Mouse (Mus musculus): ENCODE results near the gene Nckap5. TPM values are rescaled to one million over a fixed set of nuclear protein-coding genes. Genes with fewer than 3 reads are reported as not detected.
A peak's percentile ranks its signal among the peaks of the same experiment; 100 is the strongest.

Nckap5 gene
- polyA plus RNA-seq, 1 experiment from 2014 or later = 4.8 TPM

DNA sequence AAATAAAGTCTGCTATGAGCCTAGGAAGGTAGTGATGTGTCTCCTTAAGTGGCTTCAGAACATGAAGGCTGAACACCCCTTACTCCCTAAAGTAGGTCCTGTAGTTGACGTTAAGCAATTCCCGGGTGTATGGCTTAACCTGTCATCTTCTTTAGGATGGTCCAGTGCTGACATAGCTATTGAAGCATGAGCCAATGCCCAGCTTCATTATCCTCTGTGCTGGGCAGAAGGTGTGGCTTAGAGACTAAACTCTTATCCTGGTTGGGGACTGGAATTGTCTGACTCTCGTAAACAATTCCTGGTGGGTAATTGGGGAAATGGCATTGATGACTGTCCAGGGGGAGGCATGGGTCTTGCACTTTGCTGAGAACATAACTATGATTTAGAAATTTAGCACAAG lies 312.5 kb downstream of the Nckap5 start:
- Histone ChIP-seq H3K4me3 (replicated peaks) (no peak overlapping the region), H3K9me3 (no peaks in the 10 kb centered on the region), H3K27me3 (replicated peaks) (no peaks in the 10 kb centered on the region), H3K27ac (no peak overlapping the region), H3K4me2 (no peak overlapping the region), H3K36me3 (no peaks in the 10 kb centered on the region), H3K9ac (no peak overlapping the region), H3K4me1 (no peaks in the 10 kb centered on the region)
- 72% methylated on average over 3 of the region's 3 CpGs for WGBS
- no peak for ATAC-seq (ENCODE audit: insufficient read depth, low FRiP score, low read depth)

DNA sequence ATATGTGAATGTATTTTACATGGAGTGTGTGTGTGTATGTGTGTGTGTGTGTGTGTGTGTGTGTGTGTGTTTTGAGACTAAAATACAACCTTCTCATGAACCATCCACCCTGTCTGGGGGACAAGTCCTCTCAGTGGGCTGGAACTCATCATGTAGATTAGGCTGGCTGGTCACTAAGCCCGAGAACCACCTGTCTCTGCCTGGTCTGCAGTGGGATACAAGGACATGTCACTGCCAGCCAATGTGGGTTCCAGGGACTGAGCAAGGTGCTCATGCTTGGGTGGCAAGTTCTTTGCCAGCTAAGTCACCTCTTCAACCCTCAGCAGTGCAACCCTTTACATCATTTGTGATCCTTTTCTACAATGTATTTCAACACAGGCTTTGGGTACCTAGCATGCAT lies 313.2 kb downstream of the Nckap5 start:
- ATAC-seq (ENCODE audit: insufficient read depth, low FRiP score, low read depth) = no peak
- H3K27ac ChIP-seq = no peak overlapping the region
- H3K4me1 ChIP-seq = no peaks in the 10 kb centered on the region
- H3K9me3 ChIP-seq = no peaks in the 10 kb centered on the region
- no peaks in the 10 kb centered on the region for H3K27me3 ChIP-seq (replicated peaks)
- H3K36me3 ChIP-seq = no peaks in the 10 kb centered on the region
- H3K4me2 ChIP-seq = no peak overlapping the region
- H3K9ac ChIP-seq = no peak overlapping the region
- WGBS = 80% methylated on average over 1 of the region's 1 CpGs
- no peak overlapping the region for H3K4me3 ChIP-seq (replicated peaks)

DNA sequence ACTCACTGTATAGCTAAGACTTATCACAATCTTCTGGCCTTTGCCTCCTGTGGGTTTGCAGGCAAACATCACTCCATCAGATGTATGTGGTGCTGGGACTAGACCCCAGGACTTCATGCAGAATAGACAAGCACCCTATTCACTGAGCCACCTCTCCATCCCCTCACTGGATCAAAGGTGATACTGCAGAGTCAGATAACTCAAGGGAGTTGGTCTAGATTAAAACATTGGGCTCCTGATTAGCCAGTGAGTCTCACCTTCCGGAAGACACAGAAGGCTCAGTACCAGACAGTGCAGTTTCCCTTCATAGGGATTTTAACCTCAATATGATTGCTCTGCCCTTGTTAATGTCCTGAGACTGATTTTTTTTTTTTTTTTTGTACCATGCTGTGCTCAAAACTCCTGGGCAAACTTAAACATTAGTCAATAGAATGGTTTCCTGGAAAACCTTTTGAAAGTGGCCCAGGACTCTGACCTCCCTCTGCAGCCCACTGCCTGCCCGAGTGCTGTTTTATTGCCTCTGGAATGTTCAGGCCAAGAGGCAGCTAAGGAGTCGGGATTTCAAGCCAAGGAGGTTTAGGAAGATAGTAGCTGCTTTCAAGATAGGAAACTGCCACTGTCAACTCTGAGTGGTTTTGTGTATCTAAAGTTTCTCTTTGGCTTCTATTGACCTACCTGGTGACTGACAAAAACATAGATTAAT lies 315.4 kb downstream of the Nckap5 start:
- no peaks in the 10 kb centered on the region for H3K36me3 ChIP-seq
- H3K9me3 ChIP-seq = no peaks in the 10 kb centered on the region
- H3K27me3 ChIP-seq (replicated peaks) = no peaks in the 10 kb centered on the region
- H3K9ac ChIP-seq = no peak overlapping the region
- no peak overlapping the region for H3K27ac ChIP-seq
- H3K4me2 ChIP-seq = no peak overlapping the region
- ATAC-seq (ENCODE audit: insufficient read depth, low FRiP score, low read depth) = no peak
- WGBS = 41% methylated on average over 3 of the region's 3 CpGs
- no peaks in the 10 kb centered on the region for H3K4me1 ChIP-seq
- H3K4me3 ChIP-seq (replicated peaks) = no peak overlapping the region

DNA sequence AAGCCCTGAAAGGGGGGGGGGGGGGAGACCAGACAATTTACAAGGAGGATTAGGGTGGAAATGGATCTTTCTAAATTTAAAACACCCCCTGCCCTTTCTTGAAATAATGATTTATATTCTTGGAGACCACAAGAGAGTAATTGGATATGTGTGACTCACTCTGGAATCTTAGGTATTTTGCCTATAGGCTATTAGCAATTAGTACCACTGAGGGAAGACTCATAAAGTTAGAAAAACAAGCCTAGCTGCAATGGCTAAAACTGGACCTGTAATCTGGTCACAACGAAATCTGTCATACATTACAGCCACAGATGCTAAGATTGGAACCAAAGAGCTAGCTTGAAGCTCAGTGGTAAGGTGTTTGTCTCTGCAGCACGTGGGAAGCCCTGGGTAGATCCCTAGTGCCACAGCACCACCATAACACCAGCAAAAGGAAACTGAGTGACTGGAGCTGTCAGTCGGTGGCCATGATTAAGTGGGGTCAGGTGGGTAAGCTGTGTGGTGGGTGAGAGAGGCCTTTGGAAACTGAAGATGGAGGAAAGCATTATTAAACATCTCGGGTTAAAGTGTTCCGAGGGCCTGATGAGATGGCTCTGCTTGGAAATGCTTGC lies 318.7 kb downstream of the Nckap5 start:
- Histone ChIP-seq H3K9ac (no peak overlapping the region), H3K4me1 (no peaks in the 10 kb centered on the region), H3K4me3 (replicated peaks) (no peak overlapping the region), H3K4me2 (no peak overlapping the region), H3K27me3 (replicated peaks) (no peaks in the 10 kb centered on the region), H3K36me3 (no peaks in the 10 kb centered on the region), H3K9me3 (no peaks in the 10 kb centered on the region), H3K27ac (no peak overlapping the region)
- no peak for ATAC-seq (ENCODE audit: insufficient read depth, low FRiP score, low read depth)
- 39% methylated on average over 5 of the region's 5 CpGs for WGBS

DNA sequence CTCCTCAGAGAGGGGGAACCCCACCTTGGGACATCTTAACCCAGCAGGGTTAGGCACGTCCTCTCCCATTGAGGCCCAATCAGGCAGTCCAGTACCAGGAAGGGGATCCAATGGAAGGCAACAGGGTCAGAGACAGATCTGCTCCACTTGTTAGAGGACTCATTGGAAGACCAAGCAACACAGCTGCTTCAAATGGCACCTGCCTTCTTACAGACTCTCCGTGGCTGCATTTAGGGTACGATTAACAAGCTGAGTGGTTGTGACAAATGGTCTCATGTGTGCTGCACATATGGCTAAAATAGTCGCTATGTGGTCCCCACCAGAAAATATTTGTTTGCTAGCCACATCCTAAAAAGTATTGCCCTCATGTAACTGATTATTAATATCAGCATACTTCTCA lies 325.9 kb downstream of the Nckap5 start:
- Histone ChIP-seq H3K4me1 (no peaks in the 10 kb centered on the region), H3K4me3 (replicated peaks) (no peak overlapping the region), H3K9me3 (no peaks in the 10 kb centered on the region), H3K27me3 (replicated peaks) (no peaks in the 10 kb centered on the region), H3K9ac (no peak overlapping the region), H3K4me2 (no peak overlapping the region), H3K27ac (no peak overlapping the region), H3K36me3 (no peaks in the 10 kb centered on the region)
- 78% methylated on average over 4 of the region's 4 CpGs for WGBS
- ATAC-seq (ENCODE audit: insufficient read depth, low FRiP score, low read depth) = no peak

DNA sequence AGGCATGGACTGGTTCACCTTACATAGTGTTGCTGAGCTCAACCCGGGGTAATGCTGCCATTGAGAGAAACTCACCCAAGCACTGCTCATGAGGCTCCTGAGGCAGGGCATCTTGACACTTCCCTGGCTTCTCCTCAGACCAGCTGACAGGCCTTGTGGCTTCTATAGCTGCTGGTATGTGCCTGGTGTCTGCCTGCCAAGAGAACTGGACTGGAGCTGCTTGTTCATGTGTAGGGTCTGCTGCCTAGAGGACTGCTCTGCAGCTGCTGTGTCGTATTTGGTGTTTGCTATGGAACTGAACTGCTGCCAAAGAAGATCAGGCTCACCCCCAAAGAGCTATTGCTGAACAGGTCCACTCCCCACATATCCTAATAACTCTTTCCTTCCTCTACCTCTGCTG lies 327.9 kb downstream of the Nckap5 start:
- H3K27me3 ChIP-seq (replicated peaks) = no peaks in the 10 kb centered on the region
- no peak overlapping the region for H3K4me3 ChIP-seq (replicated peaks)
- H3K9me3 ChIP-seq = no peaks in the 10 kb centered on the region
- H3K4me2 ChIP-seq = no peak overlapping the region
- no peaks in the 10 kb centered on the region for H3K4me1 ChIP-seq
- no peak overlapping the region for H3K27ac ChIP-seq
- WGBS = 47% methylated on average over 2 of the region's 2 CpGs
- ATAC-seq (ENCODE audit: insufficient read depth, low FRiP score, low read depth) = no peak
- H3K36me3 ChIP-seq = no peaks in the 10 kb centered on the region
- H3K9ac ChIP-seq = no peak overlapping the region

DNA sequence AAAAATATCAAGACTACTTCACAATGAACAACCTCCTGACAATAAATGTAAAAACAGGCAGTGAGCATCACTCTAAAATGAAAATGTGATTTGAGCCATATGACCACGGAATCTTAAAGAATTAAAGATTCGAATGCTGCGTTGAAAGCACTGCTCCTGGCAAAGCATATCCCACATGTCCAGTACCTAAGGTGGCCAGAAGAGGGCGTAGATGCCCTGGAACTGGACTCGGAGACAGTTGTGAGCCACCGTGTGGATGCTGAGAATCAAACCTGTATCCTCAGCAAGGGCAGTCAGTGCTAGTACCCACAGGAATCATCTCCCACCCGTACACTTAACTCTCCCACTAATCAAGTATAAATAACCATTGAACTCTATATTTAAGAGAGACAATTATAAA lies 333.9 kb downstream of the Nckap5 start:
- H3K9me3 ChIP-seq = no peaks in the 10 kb centered on the region
- no peak for ATAC-seq (ENCODE audit: insufficient read depth, low FRiP score, low read depth)
- no peak overlapping the region for H3K27ac ChIP-seq
- WGBS = 79% methylated on average over 7 of the region's 7 CpGs
- H3K36me3 ChIP-seq = no peaks in the 10 kb centered on the region
- H3K4me3 ChIP-seq (replicated peaks) = no peak overlapping the region
- 0 out of 2 replicates have a peak, but pooled peaks cover 7% of the 10 kb centered on the region for H3K4me1 ChIP-seq
- H3K9ac ChIP-seq = no peak overlapping the region
- no peaks in the 10 kb centered on the region for H3K27me3 ChIP-seq (replicated peaks)
- H3K4me2 ChIP-seq = no peak overlapping the region

DNA sequence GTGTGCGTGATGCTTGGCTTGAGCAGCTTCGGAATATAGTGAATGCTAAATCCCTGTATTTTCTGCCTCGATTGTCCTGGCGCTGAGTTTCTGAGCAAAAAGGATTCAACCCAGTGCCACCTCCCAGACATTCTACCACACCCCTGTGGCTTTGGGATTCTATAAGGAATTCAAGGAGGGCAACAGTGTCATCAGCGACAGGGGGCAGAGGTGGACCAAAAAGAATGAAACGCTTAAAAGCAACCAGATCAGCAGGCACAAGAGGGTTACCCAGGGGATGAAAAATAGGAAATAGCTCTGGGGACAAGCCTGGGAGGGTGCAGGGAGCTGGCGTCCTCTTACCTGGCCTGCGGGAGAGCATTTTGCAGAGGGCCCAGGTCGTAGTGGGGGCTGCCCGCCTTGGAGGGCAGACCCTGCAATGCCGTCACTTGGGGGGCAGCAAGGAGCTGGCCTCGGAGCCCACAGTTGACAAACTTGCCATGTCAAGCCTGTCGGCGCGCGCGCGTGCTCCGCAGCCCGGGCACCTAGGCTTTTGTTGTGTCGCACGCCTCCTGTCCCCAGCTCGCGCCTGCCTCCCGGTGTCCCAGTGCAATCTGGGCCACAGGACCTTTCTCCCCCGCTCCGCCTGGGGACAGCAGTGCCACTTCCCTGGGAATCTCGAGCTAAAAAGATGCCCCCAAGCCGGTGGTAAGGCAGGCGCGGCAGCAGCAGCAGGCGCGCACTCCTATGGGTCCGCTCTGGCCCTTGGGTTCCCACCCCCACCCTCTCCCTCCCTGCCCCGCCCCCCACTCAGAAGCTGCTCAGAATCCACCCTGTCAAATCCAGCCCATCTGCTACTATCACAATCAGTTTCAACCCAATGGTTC lies 338.2 kb downstream of the Nckap5 start:
- H3K9me3 ChIP-seq = no peaks in the 10 kb centered on the region
- peak overlapping the region; percentile 32; the same call in 1 of the 2 replicates for H3K9ac ChIP-seq
- 7% methylated on average over 35 of the region's 35 CpGs for WGBS
- H3K27ac ChIP-seq = no peak overlapping the region
- no peaks in the 10 kb centered on the region for H3K27me3 ChIP-seq (replicated peaks)
- 0 out of 2 replicates have a peak, but pooled peaks cover 7% of the 10 kb centered on the region for H3K4me1 ChIP-seq
- H3K4me3 ChIP-seq (replicated peaks) = peak overlapping the region; percentile 44
- no peaks in the 10 kb centered on the region for H3K36me3 ChIP-seq
- H3K4me2 ChIP-seq = peak overlapping the region; percentile 89
- ATAC-seq (ENCODE audit: insufficient read depth, low FRiP score, low read depth) = no peak; the same call in 1 of the 2 replicates

DNA sequence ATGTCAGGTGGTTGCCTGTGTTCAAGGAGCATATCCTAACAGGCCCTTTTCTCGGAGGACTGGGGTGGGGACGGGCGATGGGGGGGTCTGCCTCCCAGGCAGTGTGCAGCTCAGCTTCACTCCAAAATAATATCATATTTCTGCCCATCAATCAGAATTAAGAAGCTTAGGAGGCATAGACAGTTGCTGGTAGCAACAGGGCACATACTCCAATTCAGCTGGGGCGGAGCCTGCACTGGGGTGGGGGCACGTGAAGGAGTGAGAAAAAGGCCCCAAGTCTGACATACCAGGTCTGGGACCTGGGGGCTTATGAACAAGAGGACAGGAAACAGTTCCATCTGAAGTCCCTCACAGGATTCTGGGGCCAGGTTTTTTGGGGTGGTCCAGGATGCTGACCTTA lies 339.2 kb downstream of the Nckap5 start:
- no peak overlapping the region for H3K4me2 ChIP-seq
- 0 out of 2 replicates have a peak, but pooled peaks cover 7% of the 10 kb centered on the region for H3K4me1 ChIP-seq
- H3K9ac ChIP-seq = no peak overlapping the region
- H3K27me3 ChIP-seq (replicated peaks) = no peaks in the 10 kb centered on the region
- no peak overlapping the region for H3K27ac ChIP-seq
- H3K4me3 ChIP-seq (replicated peaks) = no peak overlapping the region
- no peak for ATAC-seq (ENCODE audit: insufficient read depth, low FRiP score, low read depth)
- WGBS = 73% methylated on average over 5 of the region's 5 CpGs
- H3K9me3 ChIP-seq = no peaks in the 10 kb centered on the region
- no peaks in the 10 kb centered on the region for H3K36me3 ChIP-seq

DNA sequence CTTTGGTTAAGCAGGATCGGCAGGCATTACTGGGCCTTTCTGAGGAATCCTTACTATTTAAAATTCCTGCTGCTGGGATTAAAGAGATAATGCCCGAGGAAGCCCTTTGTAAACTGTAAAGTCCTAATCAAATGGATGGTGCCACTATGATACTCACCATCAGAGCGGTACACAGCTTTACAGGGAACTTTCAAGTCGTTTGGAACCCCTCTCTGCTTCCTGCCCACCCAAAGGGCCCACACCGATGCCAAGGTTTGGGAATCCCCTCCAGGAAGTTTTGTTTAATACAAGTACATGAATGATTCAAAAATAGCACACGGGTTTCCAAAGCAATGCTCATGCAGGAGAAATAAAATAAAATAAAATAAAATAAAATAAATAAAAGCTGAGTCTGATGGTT lies 340.3 kb downstream of the Nckap5 start:
- Histone ChIP-seq H3K36me3 (no peaks in the 10 kb centered on the region), H3K4me3 (replicated peaks) (no peak overlapping the region), H3K4me2 (no peak overlapping the region), H3K9ac (no peak overlapping the region), H3K4me1 (0 out of 2 replicates have a peak, but pooled peaks cover 7% of the 10 kb centered on the region), H3K27me3 (replicated peaks) (no peaks in the 10 kb centered on the region), H3K27ac (no peak overlapping the region), H3K9me3 (no peaks in the 10 kb centered on the region)
- WGBS = 48% methylated on average over 6 of the region's 6 CpGs
- ATAC-seq (ENCODE audit: insufficient read depth, low FRiP score, low read depth) = no peak

DNA sequence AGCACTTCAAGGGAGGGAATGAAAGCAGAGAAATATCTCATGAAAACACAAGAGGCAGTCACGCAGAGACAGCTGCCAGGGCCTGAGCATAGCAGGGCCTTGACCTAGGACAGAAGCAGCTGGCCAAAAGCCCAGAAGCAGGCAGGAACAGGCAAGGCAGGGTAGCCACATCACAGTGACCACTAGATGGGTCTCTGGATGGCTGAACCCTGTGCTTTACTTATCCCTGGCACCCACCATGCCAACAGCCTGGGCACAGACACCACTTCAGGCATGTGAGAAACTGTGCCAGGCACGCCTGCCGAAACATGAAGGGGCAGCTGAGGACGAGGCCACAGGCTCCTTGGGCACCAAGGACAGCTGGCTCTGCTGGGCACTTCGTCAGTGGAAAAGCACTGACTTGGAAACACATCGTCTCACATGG lies 345.9 kb downstream of the Nckap5 start:
- WGBS = 65% methylated on average over 6 of the region's 6 CpGs
- no peak overlapping the region for H3K4me3 ChIP-seq (replicated peaks)
- no peak overlapping the region for H3K9ac ChIP-seq
- H3K27ac ChIP-seq = no peak overlapping the region
- no peaks in the 10 kb centered on the region for H3K4me1 ChIP-seq
- H3K4me2 ChIP-seq = no peak overlapping the region
- no peaks in the 10 kb centered on the region for H3K9me3 ChIP-seq
- H3K27me3 ChIP-seq (replicated peaks) = no peaks in the 10 kb centered on the region
- no peaks in the 10 kb centered on the region for H3K36me3 ChIP-seq
- no peak for ATAC-seq (ENCODE audit: insufficient read depth, low FRiP score, low read depth)

DNA sequence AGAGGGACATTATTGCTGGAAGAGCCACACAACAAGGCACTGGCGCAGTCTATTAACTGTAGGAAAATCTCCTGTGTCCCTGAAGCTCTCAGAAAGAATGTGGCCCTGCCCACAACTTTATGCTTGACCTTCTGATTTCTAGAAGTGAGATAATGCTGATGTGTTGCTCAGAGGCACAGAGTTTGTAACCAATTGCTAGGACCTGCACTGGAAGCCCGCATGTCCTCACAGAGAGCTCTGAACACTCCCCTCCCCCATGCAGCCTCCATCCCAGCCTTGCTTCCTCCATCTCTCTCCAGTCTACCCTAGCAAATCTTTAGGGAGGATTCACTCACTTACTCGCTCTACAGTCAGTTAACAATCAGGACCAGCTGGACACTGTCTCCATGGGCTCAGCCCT lies 346.9 kb downstream of the Nckap5 start:
- no peaks in the 10 kb centered on the region for H3K4me1 ChIP-seq
- H3K27ac ChIP-seq = no peak overlapping the region
- H3K4me3 ChIP-seq (replicated peaks) = no peak overlapping the region
- H3K9me3 ChIP-seq = no peaks in the 10 kb centered on the region
- no peak overlapping the region for H3K9ac ChIP-seq
- no peaks in the 10 kb centered on the region for H3K36me3 ChIP-seq
- no peaks in the 10 kb centered on the region for H3K27me3 ChIP-seq (replicated peaks)
- ATAC-seq (ENCODE audit: insufficient read depth, low FRiP score, low read depth) = no peak
- 71% methylated on average over 3 of the region's 3 CpGs for WGBS
- no peak overlapping the region for H3K4me2 ChIP-seq
